Mouse (Mus musculus): ENCODE measurements around the gene Map3k14. TPM values are rescaled to one million over a fixed set of nuclear protein-coding genes. Genes with fewer than 3 reads are reported as not detected.
A peak's percentile ranks its signal among the peaks of the same experiment; 100 is the strongest.
"Not testable (repeated sequence)": the region's sequence is repeated elsewhere in the genome, so short reads cannot be mapped to it uniquely, and the experiment has no call there.

The Map3k14 gene
- total RNA-seq, 2 experiments from 2014 or later = 9.2 to 10.5 TPM

GRCm38 (mm10) chr11:103247504-103248177 is 19.6 kb downstream of the Map3k14 start:
- peak in 1 of 2 experiments; percentile 56 for DNase-seq (ENCODE audit: low spot score in 2 of 2)

GRCm38 (mm10) chr11:103246731-103247290 is 20.5 kb downstream of the Map3k14 start:
- DNase-seq (ENCODE audit: low spot score in 2 of 2) = no peak

- peak in 1 of 2 experiments; percentile 51 for DNase-seq (ENCODE audit: low spot score in 2 of 2)
Measured at GRCm38 (mm10) chr11:103246081-103246730, 21.1 kb downstream of the Map3k14 start.

- DNase-seq (ENCODE audit: low spot score in 2 of 2) = no peak
Measured at GRCm38 (mm10) chr11:103244856-103245255, 22.4 kb downstream of the Map3k14 start.

- DNase-seq (ENCODE audit: low spot score in 2 of 2) = no peak
Measured at GRCm38 (mm10) chr11:103240740-103241139, 26.5 kb downstream of the Map3k14 start.

- no peak for DNase-seq (ENCODE audit: low spot score in 2 of 2)
Measured at GRCm38 (mm10) chr11:103237757-103238156, 29.5 kb downstream of the Map3k14 start.

GRCm38 (mm10) chr11:103236903-103237302 is 30.4 kb downstream of the Map3k14 start:
- DNase-seq (ENCODE audit: low spot score in 2 of 2) = no peak

- no peak for DNase-seq (ENCODE audit: low spot score in 2 of 2)
Measured at GRCm38 (mm10) chr11:103236431-103236830, 30.8 kb downstream of the Map3k14 start.

GRCm38 (mm10) chr11:103235702-103236101 is 31.6 kb downstream of the Map3k14 start:
- DNase-seq (ENCODE audit: low spot score in 2 of 2) = no peak

- no peak for DNase-seq (ENCODE audit: low spot score in 2 of 2)
Measured at GRCm38 (mm10) chr11:103234447-103234846, 32.8 kb downstream of the Map3k14 start.

GRCm38 (mm10) chr11:103232966-103233365 is 34.3 kb downstream of the Map3k14 start:
- DNase-seq (ENCODE audit: low spot score in 2 of 2) = peak; percentile 87 to 89

- DNase-seq (ENCODE audit: low spot score in 2 of 2) = no peak
Measured at GRCm38 (mm10) chr11:103231367-103231766, 35.9 kb downstream of the Map3k14 start.

- DNase-seq (ENCODE audit: low spot score in 2 of 2) = no peak
Measured at GRCm38 (mm10) chr11:103230626-103231025, 36.6 kb downstream of the Map3k14 start.

- no peak for DNase-seq (ENCODE audit: low spot score in 2 of 2)
Measured at GRCm38 (mm10) chr11:103229608-103230007, 37.7 kb downstream of the Map3k14 start.

- no peak for DNase-seq (ENCODE audit: low spot score in 2 of 2)
Measured at GRCm38 (mm10) chr11:103223951-103224456, 43.3 kb downstream of the Map3k14 start.

- no peak for DNase-seq (ENCODE audit: low spot score in 2 of 2)
Measured at GRCm38 (mm10) chr11:103223444-103223843, 43.8 kb downstream of the Map3k14 start.

- DNase-seq (ENCODE audit: low spot score in 2 of 2) = not testable (repeated sequence)
Measured at GRCm38 (mm10) chr11:103222718-103223117, 44.6 kb downstream of the Map3k14 start.

- DNase-seq (ENCODE audit: low spot score in 2 of 2) = no peak
Measured at GRCm38 (mm10) chr11:103221437-103221836, 45.8 kb downstream of the Map3k14 start.

GRCm38 (mm10) chr11:103219995-103220394 is 47.3 kb downstream of the Map3k14 start:
- DNase-seq (ENCODE audit: low spot score in 2 of 2) = no peak

GRCm38 (mm10) chr11:103219259-103219658 is 48.0 kb downstream of the Map3k14 start:
- DNase-seq (ENCODE audit: low spot score in 2 of 2) = no peak

GRCm38 (mm10) chr11:103218517-103218901 is 48.8 kb downstream of the Map3k14 start:
- no peak for DNase-seq (ENCODE audit: low spot score in 2 of 2)
